9 mouse cellular contexts compared by ENCODE assay signal in the genomic region with DNA sequence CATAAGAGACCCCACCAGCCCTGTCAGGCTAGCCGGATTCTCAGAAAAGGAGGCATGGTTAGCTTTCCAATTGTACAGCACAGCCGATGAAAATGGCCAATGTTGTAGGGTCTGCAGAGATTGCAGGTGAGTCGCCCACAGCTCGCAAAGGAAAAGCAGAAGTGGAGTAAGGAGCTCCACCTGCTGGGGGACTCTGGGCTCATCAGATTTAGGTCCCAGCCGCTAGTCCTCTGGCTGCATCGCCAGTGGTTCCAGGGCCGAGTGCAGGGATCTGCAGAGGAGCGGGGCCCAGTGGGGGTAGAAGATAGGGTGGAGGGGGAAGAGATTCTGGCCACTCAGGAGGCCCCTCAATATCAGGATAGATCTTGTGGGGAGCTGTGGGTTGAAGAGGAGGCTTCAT. TPM values are rescaled to one million over a fixed set of nuclear protein-coding genes. Genes with fewer than 3 reads are reported as not detected.
DNase-seq lines count a peak whose midpoint lies in the region; ATAC-seq and TF ChIP-seq lines count a peak whose summit lies in the region.
"Had no signal": no experiment of that assay in that cellular context is flagged by ENCODE, and none has a peak within 500 bp of the region (broad histone marks: within the 10 kb centered on the region; RNA-seq: fewer than 3 reads in every experiment).

No protein-coding gene starts in this region.

- H3K36me3 ChIP-seq in forebrain, embryonic 14.5 days (ENCODE audit: control insufficient read depth, insufficient read depth, low read length): no peaks in the 10 kb centered on the region
- no peaks in the 10 kb centered on the region for H3K36me3 ChIP-seq in forebrain, embryonic 12.5 days (replicated peaks)
- H3K36me3 ChIP-seq in lung, embryonic 14.5 days (ENCODE audit: insufficient read depth): no peaks in the 10 kb centered on the region

- no peak overlapping the region for H3K27ac ChIP-seq in forebrain, embryonic 14.5 days (ENCODE audit: low read depth, low read length)
- no peak overlapping the region for H3K27ac ChIP-seq in forebrain, embryonic 12.5 days
- no peak overlapping the region for H3K27ac ChIP-seq in lung, embryonic 14.5 days (ENCODE audit: low read depth)

- H3K9me3 ChIP-seq in forebrain, embryonic 14.5 days (replicated peaks; ENCODE audit: control insufficient read depth, low read length): no peaks in the 10 kb centered on the region
- no peaks in the 10 kb centered on the region for H3K9me3 ChIP-seq in forebrain, embryonic 12.5 days
- H3K9me3 ChIP-seq in lung, embryonic 14.5 days (ENCODE audit: low read depth, low read length): no peaks in the 10 kb centered on the region

- H3K4me1 ChIP-seq in forebrain, embryonic 14.5 days (ENCODE audit: control insufficient read depth, insufficient read depth, low read length): no peaks in the 10 kb centered on the region
- no peaks in the 10 kb centered on the region for H3K4me1 ChIP-seq in forebrain, embryonic 12.5 days
- H3K4me1 ChIP-seq in lung, embryonic 14.5 days (ENCODE audit: insufficient read depth): no peaks in the 10 kb centered on the region

- WGBS in forebrain, embryonic 14.5 days: 55% methylated on average over 8 of the region's 8 CpGs
- 55% methylated on average over 8 of the region's 8 CpGs for WGBS in forebrain, embryonic 12.5 days
- WGBS in lung, embryonic 14.5 days: 46% methylated on average over 8 of the region's 8 CpGs

- no peak for ATAC-seq in forebrain, embryonic 14.5 days
- ATAC-seq in forebrain, embryonic 12.5 days (ENCODE audit: low FRiP score): no peak
- no peak for ATAC-seq in lung, embryonic 14.5 days (ENCODE audit: insufficient read depth)

- no peaks in the 10 kb centered on the region for H3K27me3 ChIP-seq in forebrain, embryonic 14.5 days (replicated peaks; ENCODE audit: control insufficient read depth, insufficient read depth, low read length)
- no peaks in the 10 kb centered on the region for H3K27me3 ChIP-seq in forebrain, embryonic 12.5 days
- no peaks in the 10 kb centered on the region for H3K27me3 ChIP-seq in lung, embryonic 14.5 days (ENCODE audit: insufficient read depth, low read length)

- no peak overlapping the region for H3K9ac ChIP-seq in forebrain, embryonic 14.5 days (ENCODE audit: low read length)
- H3K9ac ChIP-seq in forebrain, embryonic 12.5 days: no peak overlapping the region
- no peak overlapping the region for H3K9ac ChIP-seq in lung, embryonic 14.5 days

- peak; percentile 17 for DNase-seq in forebrain, embryonic 14.5 days (ENCODE audit: low spot score)
- peak; percentile 49 for DNase-seq in lung, embryonic 14.5 days
- DNase-seq in lung, postnatal 10 days: no peak
- DNase-seq in embryo, embryonic 10 days (ENCODE audit: low spot score): peak; percentile 37
- DNase-seq in mesoderm, embryonic 11.5 days (ENCODE audit: low read depth, low spot score): peak; percentile 24
- no peak for DNase-seq in gastrocnemius, postnatal 10 days
- no peak for DNase-seq in left cerebral cortex, adult 9 months (ENCODE audit: low spot score in 2 of 2)

- TF ChIP-seq CTCF in lung, embryonic 14.5 days (IDR thresholded peaks at IDR 0.05; ENCODE audit: low read depth): peak; percentile 54

- no peak overlapping the region for H3K4me3 ChIP-seq in forebrain, embryonic 14.5 days (ENCODE audit: low read depth, low read length)
- no peak overlapping the region for H3K4me3 ChIP-seq in forebrain, embryonic 12.5 days (replicated peaks)
- H3K4me3 ChIP-seq in lung, embryonic 14.5 days (ENCODE audit: low read depth, low read length): no peak overlapping the region
- H3K4me3 ChIP-seq: myocyte had no signal

- no peak overlapping the region for H3K4me2 ChIP-seq in forebrain, embryonic 14.5 days (ENCODE audit: low read length)
- H3K4me2 ChIP-seq in forebrain, embryonic 12.5 days: no peak overlapping the region
- no peak overlapping the region for H3K4me2 ChIP-seq in lung, embryonic 14.5 days

RNA-seq across cellular contexts. Expression of a gene that starts 31.5 kb away (rescaled TPM):
- 2.0 and 3.3 TPM in 2 replicates for polyA plus RNA-seq in forebrain, embryonic 14.5 days (2014; fragmentation: Nextera tagmentation; extraction: Ambion mirVana)
- 1.4 and 2.0 TPM in 2 replicates for polyA plus RNA-seq in forebrain, embryonic 12.5 days (2016; fragmentation: Nextera tagmentation; extraction: Ambion mirVana)
- polyA plus RNA-seq in lung, embryonic 14.5 days (2014; fragmentation: Nextera tagmentation; extraction: Ambion mirVana): 0.25 and 0.53 TPM in 2 replicates
- 1 to 10 TPM; 1.7 to 2.1 TPM for total RNA-seq in gastrocnemius, postnatal 10 days (2021)

Comparison
In these comparisons a context has a peak if more than half of its experiments do, and no peak if none do; other contexts are left out.
1. DNase-seq: peak in forebrain, embryonic 14.5 days (single experiment), lung, embryonic 14.5 days (single experiment), embryo, embryonic 10 days (single experiment) and mesoderm, embryonic 11.5 days (single experiment); none in lung, postnatal 10 days (single experiment), gastrocnemius, postnatal 10 days (single experiment) and left cerebral cortex, adult 9 months (0 of 2).